Mouse (Mus musculus) gastrocnemius, adult 8-10 months (tissue): Measurements from ENCODE around the gene Slc10a2. TPM values are rescaled to one million over a fixed set of nuclear protein-coding genes. Genes with fewer than 3 reads are reported as not detected.
"Not testable (repeated sequence)": the region's sequence is repeated elsewhere in the genome, so short reads cannot be mapped to it uniquely, and the experiment has no call there.

Experiments used
- DNase-seq, 2 experiments: peaks; one replicate each; pipeline ENCODE4 v3.0.0; 2022; ENCODE audit warnings: low spot score in 2 of 2
- total RNA-seq, 4 experiments: library from RNA; stranded (reverse); gene quantifications; 2 replicates each; pipeline ENCODE4 v1.2.4; 2022

Gene Slc10a2
- not detected for total RNA-seq

- no peak for DNase-seq
Measured at GRCm38 (mm10) chr8:5105186-5105585, at the start of gene Slc10a2. Slc10a2 (minus strand) TSS chr8:5105351.

GRCm38 (mm10) chr8:5129322-5129829 lies 24.2 kb upstream of the Slc10a2 start:
- no peak for DNase-seq

GRCm38 (mm10) chr8:5106855-5107254 lies 1.7 kb upstream of the Slc10a2 start:
- DNase-seq: no peak

- no peak for DNase-seq
Measured at GRCm38 (mm10) chr8:5095392-5095791, 9.8 kb downstream of the Slc10a2 start.

GRCm38 (mm10) chr8:5093991-5094390 lies 11.2 kb downstream of the Slc10a2 start:
- not testable (repeated sequence) for DNase-seq

- DNase-seq: no peak
Measured at GRCm38 (mm10) chr8:5073654-5074293, 31.4 kb downstream of the Slc10a2 start.

GRCm38 (mm10) chr8:5058888-5059287 lies 46.3 kb downstream of the Slc10a2 start:
- DNase-seq: no peak

GRCm38 (mm10) chr8:5044361-5044900 lies 60.7 kb downstream of the Slc10a2 start:
- not testable (repeated sequence) for DNase-seq

GRCm38 (mm10) chr8:5038811-5039561 lies 66.2 kb downstream of the Slc10a2 start:
- no peak for DNase-seq
